Mouse (Mus musculus) G1E (cell line): ENCODE measurements at regions not wholly inside any gene's neighbourhood (a gene's known extent, or its start where the extent isn't known, plus 50 kb on each side); places are given as distances from the start of the nearest gene placed in this dataset.

Experiments
- ATAC-seq: 2 replicates; pipeline ENCODE4 v1.8.0; 2016; ENCODE audit warnings: mild to moderate bottlenecking; ENCODE audit not compliant: insufficient number of reproducible peaks, poor library complexity, low FRiP score, severe bottlenecking; ENCODE audit errors: extremely low read depth
- DNase-seq: peaks from one replicate; pipeline ENCODE4 v3.0.0; 2012; ENCODE audit warnings: low spot score
- H3K27me3 ChIP-seq: 2 replicates; pipeline ENCODE4 v1.6.1; 2012; ENCODE audit warnings: mild to moderate bottlenecking, low read length, inconsistent platforms; ENCODE audit not compliant: insufficient read depth
- H3K36me3 ChIP-seq: replicated peaks from 2 replicates; pipeline ENCODE3; 2012; ENCODE audit warnings: mild to moderate bottlenecking, inconsistent platforms
- H3K4me1 ChIP-seq: 2 replicates; pipeline ENCODE4 v1.6.1; 2012; ENCODE audit warnings: low read depth, low read length, inconsistent platforms, mixed read lengths; ENCODE audit not compliant: insufficient read depth
- H3K4me3 ChIP-seq: 2 replicates; pipeline ENCODE4 v1.5.1; 2012; ENCODE audit warnings: low read depth, mild to moderate bottlenecking, inconsistent platforms, low read length, moderate library complexity, mixed read lengths
- H3K9me3 ChIP-seq: replicated peaks from 2 replicates; pipeline ENCODE4 v1.6.1; 2012; ENCODE audit warnings: inconsistent platforms
- CTCF ChIP-seq: IDR thresholded peaks from 2 replicates; pipeline ENCODE4 v1.5.1; 2012; ENCODE audit warnings: low read depth, low read length, inconsistent platforms, mixed read lengths
- GATA1 ChIP-seq: IDR thresholded peaks from 2 replicates; pipeline ENCODE4 v1.6.1; 2012; ENCODE audit warnings: borderline replicate concordance, low read length, inconsistent platforms, mixed read lengths
- GATA2 ChIP-seq: IDR thresholded peaks from 2 replicates; pipeline ENCODE4 v1.6.1; 2012; ENCODE audit warnings: low read depth, low read length, inconsistent platforms, borderline replicate concordance
- POLR2AphosphoS5 ChIP-seq: IDR thresholded peaks from 2 replicates; pipeline ENCODE4 v1.6.1; 2012; ENCODE audit warnings: low read depth, low read length, inconsistent platforms; ENCODE audit not compliant: insufficient replicate concordance
- TAL1 ChIP-seq: conservative IDR thresholded peaks from 2 replicates; pipeline ENCODE4 v1.6.1; 2012; ENCODE audit warnings: low read depth, low read length, inconsistent platforms, mixed read lengths

GRCm38 (mm10) chr1:79379736-79380135, 60.2 kb downstream of the Scg2 start:
- Histone ChIP-seq H3K36me3 (no peaks in the 10 kb centered on the region), H3K9me3 (no peaks in the 10 kb centered on the region), H3K27me3 (no peaks in the 10 kb centered on the region), H3K4me3 (no peak overlapping the region), H3K4me1 (no peaks in the 10 kb centered on the region)
- TF ChIP-seq TAL1 = no peak
- no peak for TF ChIP-seq GATA1
- no peak for TF ChIP-seq POLR2AphosphoS5
- no peak for TF ChIP-seq GATA2
- no peak for TF ChIP-seq CTCF
- ATAC-seq (no peak), DNase-seq (no peak)

- TF ChIP-seq CTCF (no peak), POLR2AphosphoS5 (no peak), GATA1 (no peak), GATA2 (no peak), TAL1 (no peak)
- no peak for ATAC-seq
- Histone ChIP-seq H3K4me3 (no peak overlapping the region), H3K4me1 (no peaks in the 10 kb centered on the region), H3K9me3 (no peaks in the 10 kb centered on the region), H3K27me3 (no peaks in the 10 kb centered on the region), H3K36me3 (no peaks in the 10 kb centered on the region)
- no peak for DNase-seq
Observed at GRCm38 (mm10) chr1:79374811-79375210, 65.1 kb downstream of the Scg2 start.

- Histone ChIP-seq H3K4me1 (no peaks in the 10 kb centered on the region), H3K9me3 (no peaks in the 10 kb centered on the region), H3K4me3 (no peak overlapping the region), H3K27me3 (no peaks in the 10 kb centered on the region), H3K36me3 (no peaks in the 10 kb centered on the region)
- TF ChIP-seq TAL1 (no peak), CTCF (no peak), GATA2 (no peak), GATA1 (no peak), POLR2AphosphoS5 (no peak)
- DNase-seq (no peak), ATAC-seq (no peak)
Observed at GRCm38 (mm10) chr1:79357291-79358045, 82.5 kb downstream of the Scg2 start.

- H3K4me1 ChIP-seq = no peaks in the 10 kb centered on the region
- DNase-seq (no peak), ATAC-seq (no peak)
- no peaks in the 10 kb centered on the region for H3K9me3 ChIP-seq
- TF ChIP-seq CTCF (no peak), GATA2 (no peak), GATA1 (no peak), TAL1 (no peak), POLR2AphosphoS5 (no peak)
- H3K4me3 ChIP-seq = no peak overlapping the region
- no peaks in the 10 kb centered on the region for H3K36me3 ChIP-seq
- no peaks in the 10 kb centered on the region for H3K27me3 ChIP-seq
Observed at GRCm38 (mm10) chr1:79346511-79346910, 93.4 kb downstream of the Scg2 start.

- H3K27me3 ChIP-seq = no peaks in the 10 kb centered on the region
- H3K36me3 ChIP-seq = no peaks in the 10 kb centered on the region
- TF ChIP-seq TAL1 (no peak), POLR2AphosphoS5 (no peak), CTCF (no peak), GATA2 (no peak), GATA1 (no peak)
- no peak overlapping the region for H3K4me3 ChIP-seq
- ATAC-seq = no peak
- no peak for DNase-seq
- no peaks in the 10 kb centered on the region for H3K9me3 ChIP-seq
- H3K4me1 ChIP-seq = no peaks in the 10 kb centered on the region
Observed at GRCm38 (mm10) chr1:79335480-79336114, 104.3 kb downstream of the Scg2 start.

GRCm38 (mm10) chr1:79317194-79317593, 122.7 kb downstream of the Scg2 start:
- Histone ChIP-seq H3K27me3 (no peaks in the 10 kb centered on the region), H3K9me3 (no peaks in the 10 kb centered on the region), H3K4me3 (no peak overlapping the region), H3K4me1 (no peaks in the 10 kb centered on the region), H3K36me3 (no peaks in the 10 kb centered on the region)
- no peak for DNase-seq
- TF ChIP-seq POLR2AphosphoS5 = no peak
- TF ChIP-seq TAL1 = no peak
- TF ChIP-seq GATA2 = no peak
- no peak for TF ChIP-seq CTCF
- no peak for TF ChIP-seq GATA1
- no peak for ATAC-seq
